Mouse (Mus musculus) ES-E14 (cell line): ENCODE measurements around the gene Ccdc91. TPM values are rescaled to one million over a fixed set of nuclear protein-coding genes. Genes with fewer than 3 reads are reported as not detected.

ENCODE experiments used
- DNase-seq: peaks from one replicate; pipeline ENCODE4 v3.0.0-alpha.2; 2013; ENCODE audit warnings: low read depth, low spot score
- H3K27ac ChIP-seq: 2 replicates; pipeline ENCODE4 v1.5.1; 2012; ENCODE audit warnings: low read depth, mild to moderate bottlenecking, low read length, moderate library complexity, mixed read lengths; ENCODE audit not compliant: poor library complexity, insufficient read depth, severe bottlenecking
- H3K36me3 ChIP-seq: 2 replicates; pipeline ENCODE4 v1.6.1; 2012; ENCODE audit warnings: mild to moderate bottlenecking, low read length, moderate library complexity, mixed read lengths; ENCODE audit not compliant: control insufficient read depth, poor library complexity, insufficient read depth, severe bottlenecking
- H3K4me1 ChIP-seq, 2 experiments: fragments of 150-350 bp in 1 of 2; sonication (generic) in 1 of 2; 2 replicates each; pipeline ENCODE4 v1.6.1; 2012; ENCODE audit warnings: low read length in 2 of 2, mild to moderate bottlenecking in 1 of 2, mixed read lengths in 1 of 2; ENCODE audit not compliant: control insufficient read depth in 2 of 2, insufficient read depth in 2 of 2, poor library complexity in 1 of 2
- H3K4me3 ChIP-seq, 2 experiments: fragments of 150-350 bp in 1 of 2; sonication (generic) in 1 of 2; 2 replicates each; pipeline ENCODE4 v1.5.1; 2012; ENCODE audit warnings: low read length in 2 of 2, low read depth in 1 of 2, mild to moderate bottlenecking in 1 of 2, mixed read lengths in 1 of 2; ENCODE audit not compliant: insufficient read depth in 1 of 2, poor library complexity in 1 of 2, severe bottlenecking in 1 of 2
- H3K9ac ChIP-seq: 2 replicates; pipeline ENCODE4 v1.6.1; 2012; ENCODE audit warnings: low read depth, mild to moderate bottlenecking, low read length, mixed read lengths; ENCODE audit not compliant: poor library complexity, insufficient read depth, severe bottlenecking
- H3K9me3 ChIP-seq: fragments of 150-350 bp; sonication (generic); 2 replicates; pipeline ENCODE4 v1.6.1; 2012; ENCODE audit warnings: low read depth, mild to moderate bottlenecking, low read length; ENCODE audit not compliant: control insufficient read depth, insufficient read depth
- CHD2 ChIP-seq: IDR thresholded peaks from 2 replicates; pipeline ENCODE4 v1.6.1; 2014; ENCODE audit warnings: mild to moderate bottlenecking, low read depth, low read length, inconsistent platforms
- HCFC1 ChIP-seq: IDR thresholded peaks from 2 replicates; pipeline ENCODE4 v1.6.1; 2012; ENCODE audit warnings: low read length, inconsistent platforms, borderline replicate concordance; ENCODE audit not compliant: insufficient read depth
- MAFK ChIP-seq: IDR thresholded peaks from 2 replicates; pipeline ENCODE4 v1.6.1; 2014; ENCODE audit warnings: mild to moderate bottlenecking, low read depth, low read length, inconsistent platforms; ENCODE audit not compliant: insufficient read depth
- ZC3H11A ChIP-seq: IDR thresholded peaks from 2 replicates; pipeline ENCODE4 v1.6.1; 2012; ENCODE audit warnings: low read depth, mild to moderate bottlenecking, inconsistent platforms, low read length, borderline replicate concordance
- ZNF384 ChIP-seq: IDR thresholded peaks from 2 replicates; pipeline ENCODE4 v1.6.1; 2012; ENCODE audit warnings: low read depth, low read length, inconsistent platforms
- in situ Hi-C, 2 experiments: fragments of 600-800 bp; cut with MboI; formaldehyde crosslinking; loops; one replicate each; pipeline ENCODE4 v1.15.1; 2025; ENCODE audit warnings: low sequenced_read_pairs in 2 of 2, inconsistent platforms in 1 of 2; ENCODE audit not compliant: unreplicated experiment in 2 of 2
- total RNA-seq: library from RNA; depleted of rRNA; stranded (reverse); fragments of 300-350 nt; gene quantifications from 2 replicates; pipeline ENCODE4 v1.2.3, GENCODE M21; 2012

Ccdc91 gene
- total RNA-seq, 1 experiment, result 12.6 TPM

- H3K4me3 ChIP-seq, result no peak overlapping the region
Measured at GRCm38 (mm10) chr6:147644391-147644790, 168.8 kb downstream of the Ccdc91 start.

DNA sequence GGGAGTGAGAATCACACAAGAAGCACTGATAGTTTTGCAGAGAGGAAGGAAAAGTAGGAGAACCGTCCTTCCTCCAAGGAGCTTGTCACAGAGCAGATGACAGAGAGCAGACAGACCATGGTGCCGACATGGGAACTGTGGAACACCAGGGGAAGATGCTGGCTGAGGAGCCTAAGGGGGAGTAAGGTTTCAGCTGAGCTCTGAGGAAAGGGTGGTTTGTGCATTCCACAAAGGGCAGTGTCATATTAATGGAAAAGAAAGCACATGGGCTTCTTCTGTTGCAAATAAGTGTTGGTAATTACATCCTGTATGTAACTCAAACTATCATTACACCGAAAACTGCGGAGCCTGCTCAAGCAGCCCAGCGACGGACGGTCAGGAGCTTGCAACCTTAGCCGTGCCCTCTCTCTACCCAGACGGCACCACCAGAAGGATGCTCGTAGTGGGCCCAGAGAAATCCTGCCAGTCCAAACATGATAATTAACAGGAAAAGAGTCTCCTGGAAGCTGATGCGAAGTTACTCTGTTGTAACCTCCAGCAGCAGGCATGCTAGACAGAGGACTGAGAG lies 170.9 kb downstream of the Ccdc91 start:
- Histone ChIP-seq H3K36me3 (no peaks in the 10 kb centered on the region), H3K9me3 (no peaks in the 10 kb centered on the region), H3K27ac (no peak overlapping the region), H3K4me1 (no peaks in the 10 kb centered on the region), H3K4me3 (no peak overlapping the region), H3K9ac (no peak overlapping the region)
- no peak for TF ChIP-seq ZC3H11A
- no peak for TF ChIP-seq ZNF384
- TF ChIP-seq HCFC1, result no peak
- no peak for TF ChIP-seq CHD2
- TF ChIP-seq MAFK, result no peak
- no peak for DNase-seq
- in situ Hi-C loops, result no loop called here

More at GRCm38 (mm10) chr6:147644391-147644790, 168.8 kb downstream of the Ccdc91 start:
- in situ Hi-C loops, result no loop called here
- no peak for DNase-seq
- H3K9ac ChIP-seq, result no peak overlapping the region
- no peaks in the 10 kb centered on the region for H3K4me1 ChIP-seq
- H3K27ac ChIP-seq, result no peak overlapping the region
- no peaks in the 10 kb centered on the region for H3K9me3 ChIP-seq
- H3K36me3 ChIP-seq, result no peaks in the 10 kb centered on the region
- no peak for TF ChIP-seq HCFC1
- no peak for TF ChIP-seq CHD2
- TF ChIP-seq MAFK, result no peak
- no peak for TF ChIP-seq ZNF384
- no peak for TF ChIP-seq ZC3H11A

DNA sequence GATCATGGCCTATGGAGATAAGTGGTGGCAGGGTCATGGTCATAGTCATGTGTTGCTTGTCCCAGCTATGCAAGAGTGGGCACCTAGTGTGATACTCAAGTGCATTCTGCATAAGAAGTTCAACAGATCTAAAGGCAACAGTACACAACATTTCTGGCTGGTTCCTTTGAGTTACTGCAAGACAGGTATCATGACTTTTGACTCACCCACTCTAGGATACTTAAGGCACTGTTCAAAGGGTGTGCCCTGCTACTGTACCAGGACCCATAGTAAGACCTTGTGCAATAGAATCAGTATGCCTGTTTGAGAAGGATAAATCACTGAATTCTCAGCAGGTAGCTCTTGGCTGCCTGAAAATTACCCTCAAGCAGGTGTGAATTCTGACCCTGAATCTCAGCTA lies 182.4 kb downstream of the Ccdc91 start:
- in situ Hi-C loops, result no loop called here
- H3K27ac ChIP-seq, result no peak overlapping the region

GRCm38 (mm10) chr6:147660718-147661117 lies 185.1 kb downstream of the Ccdc91 start:
- no peaks in the 10 kb centered on the region for H3K36me3 ChIP-seq

More for the DNA sequence above, 182.4 kb downstream of the Ccdc91 start:
- no peak for DNase-seq
- H3K9me3 ChIP-seq, result no peaks in the 10 kb centered on the region
- H3K4me3 ChIP-seq, result no peak overlapping the region
- H3K9ac ChIP-seq, result no peak overlapping the region
- no peaks in the 10 kb centered on the region for H3K36me3 ChIP-seq
- H3K4me1 ChIP-seq, result no peaks in the 10 kb centered on the region
- TF ChIP-seq ZC3H11A (no peak), ZNF384 (no peak), HCFC1 (no peak), MAFK (no peak), CHD2 (no peak)

DNA sequence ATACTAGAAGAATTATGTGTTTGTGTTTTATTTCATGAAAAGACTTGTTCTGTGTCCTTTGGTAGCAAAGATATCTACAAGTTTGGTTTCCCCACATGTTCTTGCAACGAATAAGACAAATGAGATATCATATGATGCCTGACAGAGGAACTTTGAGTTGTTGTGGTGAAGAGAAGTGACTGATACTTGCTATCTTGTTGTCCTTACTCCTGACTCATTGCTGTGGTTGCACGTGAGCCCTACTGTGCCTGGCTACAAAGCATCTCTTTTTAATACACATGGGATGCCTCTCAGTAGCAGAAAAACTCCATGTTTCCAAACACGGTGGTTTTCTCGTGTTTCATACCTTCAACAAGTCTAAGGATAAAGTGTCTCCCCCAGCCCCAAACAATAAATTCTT lies 186.2 kb downstream of the Ccdc91 start:
- in situ Hi-C loops, result no loop called here
- Histone ChIP-seq H3K9ac (no peak overlapping the region), H3K36me3 (no peaks in the 10 kb centered on the region), H3K4me1 (no peaks in the 10 kb centered on the region), H3K4me3 (no peak overlapping the region), H3K9me3 (no peaks in the 10 kb centered on the region), H3K27ac (no peak overlapping the region)
- TF ChIP-seq ZNF384 (no peak), CHD2 (no peak), ZC3H11A (no peak), MAFK (no peak), HCFC1 (no peak)
- no peak for DNase-seq

More at GRCm38 (mm10) chr6:147660718-147661117, 185.1 kb downstream of the Ccdc91 start:
- Histone ChIP-seq H3K9ac (no peak overlapping the region), H3K27ac (no peak overlapping the region), H3K4me1 (no peaks in the 10 kb centered on the region), H3K4me3 (no peak overlapping the region), H3K9me3 (no peaks in the 10 kb centered on the region)
- DNase-seq, result no peak
- in situ Hi-C loops, result no loop called here
- TF ChIP-seq ZC3H11A (no peak), HCFC1 (no peak)
